Mouse (Mus musculus) intestine, embryonic 14.5 days (tissue): Measurements from ENCODE around the gene Nfib. TPM values are rescaled to one million over a fixed set of nuclear protein-coding genes. Genes with fewer than 3 reads are reported as not detected.

Source experiments
- ATAC-seq: fragments of 200-750 bp; cut with Nextera tagmentation; replicated peaks from 2 replicates; pipeline ENCODE4 v1.8.0; 2017; ENCODE audit warnings: low read depth, moderate number of reproducible peaks, moderate TSS enrichment, moderate library complexity; ENCODE audit not compliant: low FRiP score, low TSS enrichment
- DNase-seq: peaks from one replicate; pipeline ENCODE4 v3.0.0-alpha.2; 2018; ENCODE audit warnings: low spot score
- H3K27ac ChIP-seq: fragments of 300-500 bp; sonication (generic); 2 replicates; pipeline ENCODE4 v1.5.1; 2014; ENCODE audit warnings: low read depth, mild to moderate bottlenecking, control low read depth
- H3K27me3 ChIP-seq: fragments of 300-500 bp; sonication (generic); replicated peaks from 2 replicates; pipeline ENCODE4 v1.6.1; 2014; ENCODE audit warnings: low read length, control low read depth; ENCODE audit not compliant: control insufficient read depth, insufficient read depth
- H3K36me3 ChIP-seq: fragments of 300-500 bp; sonication (generic); 2 replicates; pipeline ENCODE4 v1.6.1; 2014; ENCODE audit warnings: low read length, control low read depth; ENCODE audit not compliant: control insufficient read depth, insufficient read depth
- H3K4me1 ChIP-seq: fragments of 300-500 bp; sonication (generic); replicated peaks from 2 replicates; pipeline ENCODE4 v1.6.1; 2014; ENCODE audit warnings: low read length, control low read depth, mixed read lengths; ENCODE audit not compliant: control insufficient read depth, insufficient read depth
- H3K4me2 ChIP-seq: fragments of 300-500 bp; sonication (generic); 2 replicates; pipeline ENCODE4 v1.6.1; 2014; ENCODE audit warnings: low read length
- H3K4me3 ChIP-seq: fragments of 300-500 bp; sonication (generic); 2 replicates; pipeline ENCODE4 v1.5.1; 2014; ENCODE audit warnings: low read depth, low read length, control low read depth, mixed read lengths
- H3K9ac ChIP-seq: fragments of 300-500 bp; sonication (generic); 2 replicates; pipeline ENCODE4 v1.6.1; 2014; ENCODE audit warnings: mild to moderate bottlenecking, low read length
- H3K9me3 ChIP-seq: fragments of 300-500 bp; sonication (generic); 2 replicates; pipeline ENCODE4 v1.6.1; 2016; ENCODE audit warnings: low read length, control low read depth; ENCODE audit not compliant: control insufficient read depth
- WGBS: fragments of 180-500 bp; shearing (Covaris S2); extraction: QIAGEN DNeasy Blood & Tissue Kit; methylation state at CpG from one replicate; pipeline ENCODE4 v1.1.7; 2014; 5-methylcytosine and 5-hydroxymethylcytosine counted together
- polyA plus RNA-seq: library from polyadenylated mRNA; unstranded; fragments of >200 nt; fragmentation: Nextera tagmentation; extraction: Ambion mirVana; gene quantifications from 2 replicates; pipeline ENCODE4 v1.2.1, GENCODE M21; 2014

Gene Nfib
- polyA plus RNA-seq, 1 experiment from 2014 or later, result 61.7 TPM

GRCm38 (mm10) chr4:82549762-82550380, 155.7 kb downstream of the Nfib start:
- 89% methylated on average over 10 of the region's 10 CpGs for WGBS
- H3K4me2 ChIP-seq, result no peak overlapping the region
- no peak for ATAC-seq

GRCm38 (mm10) chr4:82548247-82548646, 157.3 kb downstream of the Nfib start:
- Histone ChIP-seq H3K9me3 (no peaks in the 10 kb centered on the region), H3K4me3 (no peak overlapping the region), H3K4me1 (no peaks in the 10 kb centered on the region), H3K9ac (no peak overlapping the region), H3K36me3 (no peaks in the 10 kb centered on the region), H3K27ac (no peak overlapping the region), H3K4me2 (no peak overlapping the region), H3K27me3 (no peaks in the 10 kb centered on the region)
- DNase-seq, result no peak
- WGBS, result 78% methylated on average over 1 of the region's 1 CpGs
- no peak for ATAC-seq

More at GRCm38 (mm10) chr4:82549762-82550380, 155.7 kb downstream of the Nfib start:
- no peak for DNase-seq
- Histone ChIP-seq H3K27ac (no peak overlapping the region), H3K4me3 (no peak overlapping the region), H3K9ac (no peak overlapping the region), H3K9me3 (no peaks in the 10 kb centered on the region), H3K36me3 (no peaks in the 10 kb centered on the region), H3K27me3 (no peaks in the 10 kb centered on the region), H3K4me1 (no peaks in the 10 kb centered on the region)

GRCm38 (mm10) chr4:82543936-82544335, 161.6 kb downstream of the Nfib start:
- H3K4me2 ChIP-seq, result no peak overlapping the region
- no peaks in the 10 kb centered on the region for H3K9me3 ChIP-seq
- H3K36me3 ChIP-seq, result no peaks in the 10 kb centered on the region
- ATAC-seq (no peak), DNase-seq (no peak)
- H3K27ac ChIP-seq, result no peak overlapping the region
- 75% methylated on average over 3 of the region's 3 CpGs for WGBS
- no peaks in the 10 kb centered on the region for H3K4me1 ChIP-seq
- H3K9ac ChIP-seq, result no peak overlapping the region
- H3K4me3 ChIP-seq, result no peak overlapping the region
- H3K27me3 ChIP-seq, result peaks cover under 1% of the 10 kb centered on the region

GRCm38 (mm10) chr4:82543398-82543740, 162.2 kb downstream of the Nfib start:
- no peaks in the 10 kb centered on the region for H3K36me3 ChIP-seq
- ATAC-seq (no peak), DNase-seq (no peak)
- no peak overlapping the region for H3K4me2 ChIP-seq
- no peaks in the 10 kb centered on the region for H3K9me3 ChIP-seq
- H3K4me1 ChIP-seq, result no peaks in the 10 kb centered on the region
- no peak overlapping the region for H3K9ac ChIP-seq
- no peak overlapping the region for H3K4me3 ChIP-seq
- no peak overlapping the region for H3K27ac ChIP-seq
- peaks cover 5% of the 10 kb centered on the region for H3K27me3 ChIP-seq
- WGBS, result 64% methylated on average over 4 of the region's 4 CpGs

- no peaks in the 10 kb centered on the region for H3K36me3 ChIP-seq
Measured at GRCm38 (mm10) chr4:82542656-82543397, 162.7 kb downstream of the Nfib start.

GRCm38 (mm10) chr4:82541894-82542510, 163.5 kb downstream of the Nfib start:
- peak; percentile 86 for ATAC-seq
- WGBS, result 30% methylated on average over 7 of the region's 7 CpGs
- H3K9me3 ChIP-seq, result no peaks in the 10 kb centered on the region
- peak; percentile 70 for DNase-seq
- H3K36me3 ChIP-seq, result no peaks in the 10 kb centered on the region
- H3K9ac ChIP-seq, result no peak overlapping the region
- H3K4me2 ChIP-seq, result peak overlapping the region; percentile 22; the same call in 1 of the 2 replicates
- peaks cover 12% of the 10 kb centered on the region for H3K27me3 ChIP-seq
- peaks cover 7% of the 10 kb centered on the region for H3K4me1 ChIP-seq
- no peak overlapping the region for H3K27ac ChIP-seq
- H3K4me3 ChIP-seq, result no peak overlapping the region

More at GRCm38 (mm10) chr4:82542656-82543397, 162.7 kb downstream of the Nfib start:
- DNase-seq, result no peak
- Histone ChIP-seq H3K4me1 (no peaks in the 10 kb centered on the region; the same call in 1 of the 2 replicates), H3K9ac (no peak overlapping the region), H3K4me2 (peak overlapping the region; percentile 22; the same call in 1 of the 2 replicates), H3K27me3 (peaks cover 8% of the 10 kb centered on the region), H3K27ac (no peak overlapping the region), H3K9me3 (no peaks in the 10 kb centered on the region), H3K4me3 (no peak overlapping the region)
- ATAC-seq, result no peak
- 66% methylated on average over 10 of the region's 10 CpGs for WGBS

GRCm38 (mm10) chr4:82540466-82540990, 165.0 kb downstream of the Nfib start:
- no peak for ATAC-seq
- 63% methylated on average over 5 of the region's 5 CpGs for WGBS
- Histone ChIP-seq H3K36me3 (no peaks in the 10 kb centered on the region), H3K27ac (no peak overlapping the region), H3K9ac (no peak overlapping the region), H3K4me3 (no peak overlapping the region), H3K9me3 (no peaks in the 10 kb centered on the region), H3K27me3 (peaks cover 13% of the 10 kb centered on the region), H3K4me1 (peaks cover 10% of the 10 kb centered on the region), H3K4me2 (no peak overlapping the region)
- DNase-seq, result peak; percentile 45

GRCm38 (mm10) chr4:82540048-82540410, 165.5 kb downstream of the Nfib start:
- H3K4me2 ChIP-seq, result no peak overlapping the region
- no peaks in the 10 kb centered on the region for H3K9me3 ChIP-seq
- WGBS, result 53% methylated on average over 2 of the region's 2 CpGs
- H3K4me3 ChIP-seq, result no peak overlapping the region
- peak; percentile 50 for DNase-seq
- H3K9ac ChIP-seq, result no peak overlapping the region
- ATAC-seq, result no peak
- H3K36me3 ChIP-seq, result no peaks in the 10 kb centered on the region
- H3K4me1 ChIP-seq, result peaks cover 10% of the 10 kb centered on the region
- H3K27ac ChIP-seq, result no peak overlapping the region
- H3K27me3 ChIP-seq, result peaks cover 18% of the 10 kb centered on the region
